Mouse (Mus musculus) frontal cortex, postnatal 10 days (tissue): ENCODE measurements around the gene Znrf1.
"Not testable (repeated sequence)": the region's sequence is repeated elsewhere in the genome, so short reads cannot be mapped to it uniquely, and the experiment has no call there.

Experiments
- DNase-seq, 2 experiments: peaks; one replicate each; pipeline ENCODE4 v3.0.0; 2022; ENCODE audit warnings: low spot score in 2 of 2, mixed read lengths in 1 of 2

Znrf1 gene

GRCm38 (mm10) chr8:111536031-111536977, at the start of gene Znrf1:
Gene Znrf1 (plus strand): TSS chr8:111536097.
- peak; percentile 70 to 72 for DNase-seq

DNA sequence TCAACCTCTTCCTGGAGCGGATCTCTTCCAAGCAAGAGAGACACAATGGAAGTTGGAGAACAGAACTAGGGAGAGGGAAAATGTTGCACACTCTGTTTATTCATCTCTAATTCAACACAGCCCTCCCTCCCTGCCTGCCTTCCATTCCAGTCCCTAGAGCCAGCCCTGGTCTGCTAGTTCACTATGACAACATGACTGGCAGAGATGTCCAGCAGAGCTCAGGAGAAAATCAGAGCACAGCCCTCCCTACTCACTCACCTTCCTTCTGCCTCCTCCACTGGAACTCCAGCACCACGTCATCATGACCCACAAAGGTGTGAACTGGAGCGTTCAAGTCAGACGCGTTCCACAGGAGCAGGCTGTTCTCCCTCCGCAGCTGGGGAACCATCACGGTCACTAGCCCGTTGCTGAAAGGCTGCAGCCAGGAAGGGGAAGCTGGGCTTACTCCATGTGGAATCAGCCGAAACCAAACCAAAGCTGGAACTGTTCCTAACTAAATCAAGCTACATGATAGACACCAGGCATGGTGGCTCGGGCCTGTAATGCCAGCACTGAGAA, 45.8 kb upstream of the Znrf1 start:
- DNase-seq: no peak

GRCm38 (mm10) chr8:111491191-111491590, 44.7 kb upstream of the Znrf1 start:
- no peak for DNase-seq

DNA sequence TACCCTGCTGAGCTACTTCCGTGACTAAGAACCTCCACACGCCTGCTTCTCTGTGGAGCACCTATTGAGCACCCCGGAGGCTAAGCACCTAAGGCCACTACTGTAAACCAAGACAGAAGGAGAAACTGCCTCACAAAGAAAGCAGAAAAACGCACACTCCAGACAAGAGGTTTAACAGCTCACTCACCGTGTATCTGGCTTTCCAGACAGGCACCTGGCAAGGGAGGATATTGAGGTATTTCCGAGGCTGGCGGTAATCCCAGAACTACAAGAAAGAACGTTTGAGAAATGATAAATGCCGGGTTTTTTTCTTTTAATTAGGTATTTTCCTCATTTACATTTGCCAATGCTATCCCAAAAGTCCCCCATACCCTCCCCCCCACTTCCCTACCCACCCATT, 43.4 kb upstream of the Znrf1 start:
- DNase-seq: no peak

DNA sequence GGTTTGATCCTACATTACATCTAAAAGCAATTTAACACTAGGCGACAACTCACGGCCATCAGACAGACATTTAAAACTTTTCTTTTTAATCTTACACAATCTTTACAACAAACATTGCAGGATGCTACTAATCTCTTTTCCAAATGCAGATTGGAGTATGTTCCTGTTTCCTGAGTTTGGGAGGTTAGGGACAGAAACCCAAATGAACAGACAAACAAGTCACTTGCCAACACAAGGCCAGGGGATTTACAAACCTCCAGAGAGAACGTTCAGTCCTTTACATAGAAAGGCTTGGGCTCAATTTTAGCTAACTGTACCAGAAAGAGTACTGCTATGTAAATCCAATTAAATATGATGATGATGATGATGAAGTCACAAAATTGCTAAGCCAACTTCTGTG, 42.7 kb upstream of the Znrf1 start:
- no peak for DNase-seq

- DNase-seq: no peak
Observed at GRCm38 (mm10) chr8:111496326-111496725, 39.6 kb upstream of the Znrf1 start.

DNA sequence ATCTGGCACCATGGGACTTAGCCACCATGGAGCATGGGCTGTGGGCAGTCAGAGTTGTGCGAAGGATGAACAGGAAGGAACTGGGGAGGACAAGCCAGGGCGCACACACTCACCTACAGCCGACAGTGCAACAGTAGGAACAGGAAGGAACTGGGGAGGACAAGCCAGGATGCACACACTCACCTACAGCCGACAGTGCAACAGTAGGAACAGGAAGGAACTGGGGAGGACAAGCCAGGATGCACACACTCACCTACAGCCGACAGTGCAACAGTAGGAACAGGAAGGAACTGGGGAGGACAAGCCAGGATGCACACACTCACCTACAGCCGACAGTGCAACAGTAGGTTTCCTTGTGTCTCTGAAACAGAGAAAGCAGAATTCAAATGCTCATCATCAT, 37.6 kb upstream of the Znrf1 start:
- DNase-seq: not testable (repeated sequence)

GRCm38 (mm10) chr8:111501724-111502464, 34.0 kb upstream of the Znrf1 start:
- no peak for DNase-seq

GRCm38 (mm10) chr8:111508566-111508965, 27.3 kb upstream of the Znrf1 start:
- DNase-seq: no peak

GRCm38 (mm10) chr8:111509278-111509677, 26.6 kb upstream of the Znrf1 start:
- no peak for DNase-seq

- no peak for DNase-seq
Observed at GRCm38 (mm10) chr8:111510401-111510800, 25.5 kb upstream of the Znrf1 start.

- DNase-seq: no peak
Observed at GRCm38 (mm10) chr8:111512941-111513340, 23.0 kb upstream of the Znrf1 start.

DNA sequence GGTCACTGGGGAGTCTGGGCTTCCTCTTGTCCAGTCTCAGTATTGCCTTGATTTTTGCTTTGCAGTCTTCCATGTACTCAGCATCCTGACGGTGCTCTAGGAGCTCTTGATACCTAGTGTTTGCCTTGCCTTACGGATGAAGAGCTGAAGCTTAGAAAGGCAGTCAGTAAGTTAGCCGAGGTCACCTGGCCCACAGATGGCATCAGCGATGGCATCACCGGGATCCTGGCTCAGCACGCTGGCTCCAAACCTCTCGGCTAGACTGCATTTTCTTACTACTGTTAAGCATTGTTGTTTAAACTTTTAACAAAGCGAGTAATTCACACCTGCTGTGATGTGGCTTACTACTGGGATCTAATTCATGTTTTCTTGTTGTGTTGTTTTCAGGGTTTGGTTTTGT, 22.5 kb upstream of the Znrf1 start:
- DNase-seq: no peak

DNA sequence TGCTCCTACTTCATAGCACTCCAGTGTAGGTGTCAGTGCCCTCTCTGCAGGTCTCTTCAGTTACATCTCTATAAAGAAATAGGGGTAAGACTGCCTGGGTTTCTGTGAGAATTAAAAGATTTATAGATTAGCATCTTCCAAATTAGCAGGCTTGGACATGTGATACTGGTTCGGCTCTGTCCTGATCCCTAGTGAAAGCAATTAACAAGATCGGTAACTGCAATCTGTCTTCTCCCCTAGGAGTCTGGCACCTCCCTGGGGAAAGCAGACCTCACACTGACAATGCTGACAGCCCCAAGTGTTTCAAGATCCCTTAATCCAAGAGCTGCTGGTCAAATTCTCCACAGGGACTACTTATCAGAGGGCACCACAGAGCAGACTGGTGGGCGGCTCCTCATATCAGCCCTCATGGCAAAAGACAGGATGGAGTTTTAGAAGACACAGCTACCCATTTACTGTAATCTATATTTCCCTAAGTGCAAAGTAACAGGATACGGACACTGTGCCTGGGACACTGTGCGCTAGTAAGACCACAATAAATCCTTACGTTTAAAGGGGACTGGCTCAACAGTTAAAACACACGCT, 19.4 kb upstream of the Znrf1 start:
- no peak for DNase-seq

GRCm38 (mm10) chr8:111517466-111517865, 18.4 kb upstream of the Znrf1 start:
- no peak for DNase-seq

DNA sequence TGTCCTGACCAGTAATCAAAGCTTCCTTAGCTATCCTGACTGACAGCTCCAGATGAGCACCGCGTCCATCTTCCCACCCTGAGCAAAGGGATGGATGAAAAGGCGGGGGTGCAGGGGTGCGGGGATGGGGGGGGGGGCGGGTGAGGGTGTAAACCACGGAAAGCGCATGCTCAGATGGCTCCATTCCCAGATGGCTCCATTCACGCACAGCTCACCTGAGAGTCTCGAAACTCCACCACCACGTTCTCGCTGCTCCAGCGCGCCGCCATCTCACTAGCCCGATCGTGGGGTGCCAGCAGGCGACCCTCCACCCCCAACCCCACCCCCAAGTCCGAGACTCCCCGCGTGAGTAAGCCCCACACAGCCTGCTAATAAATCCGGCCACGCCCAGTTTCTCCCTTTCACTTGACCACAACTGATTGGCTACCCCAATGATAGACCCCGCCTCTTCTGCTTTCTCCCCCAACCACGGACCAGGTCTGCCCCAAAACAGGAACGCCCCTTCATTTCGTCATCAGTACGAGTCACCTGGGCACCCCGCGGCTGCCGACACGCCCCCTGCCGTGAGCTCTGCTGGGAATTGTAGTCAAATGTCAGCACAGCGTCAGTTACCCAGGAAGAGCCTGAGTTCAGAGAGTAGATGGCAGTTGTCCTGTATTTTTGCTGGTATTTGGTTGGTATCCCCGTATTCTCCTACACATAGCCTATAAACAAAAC, 14.0 kb upstream of the Znrf1 start, which contains the start of gene Wdr59:
Gene Wdr59, minus strand, starts transcription at position 380 of the 717 bp plus-strand sequence.
- DNase-seq: peak; percentile 96

GRCm38 (mm10) chr8:111526403-111527024, 9.4 kb upstream of the Znrf1 start:
- DNase-seq: no peak

GRCm38 (mm10) chr8:111527149-111527548, 8.7 kb upstream of the Znrf1 start:
- no peak for DNase-seq

GRCm38 (mm10) chr8:111528071-111528470, 7.8 kb upstream of the Znrf1 start:
- no peak for DNase-seq

- DNase-seq: no peak
Observed at GRCm38 (mm10) chr8:111531191-111531590, 4.7 kb upstream of the Znrf1 start.

GRCm38 (mm10) chr8:111531621-111532020, 4.3 kb upstream of the Znrf1 start:
- DNase-seq: no peak
